Mouse (Mus musculus) cerebellum, postnatal 36 days (tissue): Measurements from ENCODE around the gene Brip1.

Experiments used
- DNase-seq, 2 experiments: peaks; one replicate each; pipeline ENCODE4 v3.0.0; 2021 to 2022; ENCODE audit warnings: mixed read lengths in 2 of 2

The Brip1 gene

DNA sequence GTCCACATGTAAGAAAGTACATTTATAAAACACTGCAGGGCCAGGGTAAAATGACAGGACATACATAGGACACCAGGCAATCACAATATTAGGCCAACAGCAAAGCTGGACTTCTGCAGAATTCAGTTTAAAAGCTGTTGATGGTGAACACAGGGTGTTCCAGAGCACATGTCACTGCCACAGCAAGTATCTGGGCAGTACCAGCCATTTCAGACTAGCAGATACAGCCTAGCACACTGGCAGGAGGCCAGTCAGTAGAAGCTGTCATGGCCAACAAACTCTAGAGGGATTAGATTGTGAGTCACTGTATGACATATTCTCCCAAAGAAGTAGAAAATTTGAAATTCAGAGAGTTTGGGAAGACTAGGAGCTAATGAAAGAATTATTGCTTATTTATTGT, 94.4 kb downstream of the Brip1 start:
- DNase-seq = no peak

DNA sequence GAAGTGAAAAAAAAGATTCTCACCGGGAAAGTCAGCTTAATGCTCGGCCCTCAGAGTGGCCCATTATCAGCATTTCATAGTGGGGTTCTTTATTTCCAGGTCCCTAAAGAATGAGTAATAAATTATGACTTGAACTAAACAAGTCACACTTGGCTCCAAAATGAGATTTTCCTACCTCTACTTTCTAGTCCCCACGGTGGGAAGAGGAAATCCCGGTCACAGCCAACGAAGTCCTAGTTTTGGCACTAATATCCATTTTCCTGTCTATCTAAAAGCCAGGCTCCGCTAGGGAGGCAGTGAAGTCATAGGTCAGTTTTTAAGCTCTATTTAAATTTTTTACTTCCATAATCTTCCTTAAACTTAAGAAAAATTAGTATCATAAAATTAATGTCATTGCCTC, 99.8 kb downstream of the Brip1 start:
- DNase-seq = no peak

DNA sequence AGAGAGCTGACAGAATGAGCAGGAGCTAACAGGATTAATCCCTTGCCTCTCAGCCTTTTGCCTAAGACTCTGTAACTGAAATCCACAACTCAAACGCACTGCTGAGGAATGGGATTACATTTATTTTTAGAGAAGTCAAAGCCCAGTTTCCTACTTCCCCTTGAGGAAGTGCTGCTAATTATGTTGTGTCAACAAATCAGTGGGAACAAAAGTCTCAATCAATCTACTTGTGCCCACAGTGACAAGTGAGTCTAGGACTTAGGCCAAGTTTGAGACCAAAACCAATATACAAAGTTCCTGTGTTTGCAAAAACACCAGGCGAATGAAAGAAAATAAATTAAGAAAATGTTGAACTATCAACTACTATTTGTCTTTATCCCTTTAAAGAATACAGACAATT, 101.7 kb downstream of the Brip1 start:
- DNase-seq = no peak

DNA sequence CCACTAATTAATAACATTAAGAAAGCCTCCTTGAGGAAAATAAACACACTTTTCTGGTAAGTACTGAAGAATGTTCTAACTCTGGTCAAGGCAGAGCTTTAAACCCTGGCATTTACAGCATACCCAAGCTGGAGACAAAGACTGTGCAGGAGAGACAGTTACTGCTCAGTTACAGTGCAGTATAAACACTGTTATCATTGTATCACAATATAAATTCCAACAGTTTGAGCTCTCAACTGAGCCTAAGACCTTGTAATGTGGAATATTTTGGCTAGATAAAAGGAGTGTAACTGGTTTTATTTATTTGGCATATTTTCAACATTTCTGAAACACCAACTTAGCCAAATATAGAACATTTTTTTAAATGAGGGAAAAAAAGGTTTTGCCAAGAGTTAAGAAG, 112.2 kb downstream of the Brip1 start:
- DNase-seq = no peak

DNA sequence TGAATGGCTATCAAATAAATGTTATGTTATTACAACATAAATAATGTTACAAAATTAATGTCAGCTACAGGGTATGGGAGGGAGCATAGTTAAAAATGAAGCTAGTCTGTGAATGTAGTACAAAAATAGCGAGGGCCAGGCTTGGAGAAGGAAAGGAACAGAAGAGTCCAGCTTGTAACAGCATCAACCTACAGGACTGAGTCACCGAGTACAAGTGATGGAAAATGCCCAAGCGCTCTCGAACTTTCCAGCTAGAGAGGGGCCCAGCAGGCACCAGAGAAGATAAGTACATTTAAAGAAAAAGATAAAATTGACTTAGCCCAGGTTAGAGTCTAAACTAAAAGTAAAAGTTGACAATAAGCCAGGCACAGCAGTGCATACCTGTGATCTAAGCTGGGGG, 116.5 kb downstream of the Brip1 start:
- no peak for DNase-seq

DNA sequence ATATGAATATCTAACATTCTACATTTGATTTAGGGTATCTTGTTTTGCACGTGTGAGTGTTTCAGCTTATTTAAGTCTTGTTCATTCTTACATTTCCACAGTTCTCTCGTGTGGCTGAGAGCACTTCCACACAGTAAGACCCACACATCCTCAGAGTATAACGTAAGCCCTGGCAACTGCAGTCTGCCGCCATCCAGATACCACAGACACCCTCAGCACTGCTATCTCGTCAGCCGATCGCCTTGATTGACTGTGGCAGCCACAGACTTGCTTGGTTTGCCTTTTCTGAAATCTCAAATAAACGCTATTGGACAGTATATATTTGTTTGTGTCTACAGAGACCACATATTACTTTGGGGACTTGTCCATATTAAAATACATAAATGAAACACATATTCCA, 123.0 kb downstream of the Brip1 start:
- no peak for DNase-seq

DNA sequence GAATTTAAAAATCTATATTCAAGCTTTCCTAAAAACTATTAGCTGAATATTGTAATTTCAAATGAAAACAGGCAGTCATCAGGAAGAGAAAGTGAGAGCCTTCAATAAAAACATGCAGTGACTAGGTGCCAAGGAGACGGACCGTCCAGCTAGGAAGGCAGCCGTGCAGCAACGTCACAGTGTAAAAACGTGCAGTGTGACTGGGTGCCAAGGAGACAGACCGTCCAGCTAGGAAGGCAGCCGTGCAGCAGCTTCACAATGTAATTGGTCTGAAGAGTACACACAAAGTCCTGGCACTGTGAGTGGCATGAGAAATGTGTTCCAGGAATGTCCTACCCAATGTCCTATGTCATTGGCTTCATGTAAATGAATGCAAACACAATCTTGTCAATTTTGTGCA, 124.0 kb downstream of the Brip1 start:
- DNase-seq = no peak

DNA sequence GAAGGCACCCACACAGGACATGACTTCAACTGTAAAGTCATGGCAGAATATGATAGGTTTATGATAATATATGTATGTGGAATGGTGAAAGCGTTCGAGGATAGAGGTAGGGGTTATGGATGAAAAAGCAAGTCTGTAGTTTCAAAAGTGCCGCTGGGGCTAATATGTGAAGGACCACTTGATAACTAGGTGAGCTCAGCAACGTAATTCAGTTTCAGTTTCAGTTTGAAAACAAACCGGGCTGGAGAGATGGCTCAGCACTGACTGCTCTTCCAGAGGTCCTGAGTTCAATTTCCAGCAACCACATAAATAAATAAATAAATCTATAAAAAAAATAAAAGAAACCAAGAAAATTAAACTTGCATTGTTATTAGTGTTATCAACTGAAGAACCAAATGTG, 124.6 kb downstream of the Brip1 start:
- DNase-seq = no peak

DNA sequence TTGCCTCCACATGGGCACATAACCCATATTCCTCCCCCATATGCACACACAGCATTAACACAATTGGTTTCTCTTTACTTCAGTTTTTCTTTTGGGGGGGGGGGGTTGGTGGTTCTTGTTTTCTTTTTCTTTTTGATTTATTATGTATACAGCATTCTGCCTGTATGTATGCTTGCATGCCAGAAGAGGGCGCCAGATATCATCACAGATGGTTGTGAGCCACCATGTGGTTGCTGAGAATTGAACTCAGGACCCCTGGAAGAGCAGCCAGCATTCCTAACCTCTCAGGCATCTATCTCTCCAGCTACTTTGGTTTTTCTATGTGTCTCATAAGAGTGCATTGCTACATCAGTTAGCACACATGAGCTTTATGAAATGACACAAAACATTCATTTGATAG, 125.6 kb downstream of the Brip1 start:
- no peak for DNase-seq

DNA sequence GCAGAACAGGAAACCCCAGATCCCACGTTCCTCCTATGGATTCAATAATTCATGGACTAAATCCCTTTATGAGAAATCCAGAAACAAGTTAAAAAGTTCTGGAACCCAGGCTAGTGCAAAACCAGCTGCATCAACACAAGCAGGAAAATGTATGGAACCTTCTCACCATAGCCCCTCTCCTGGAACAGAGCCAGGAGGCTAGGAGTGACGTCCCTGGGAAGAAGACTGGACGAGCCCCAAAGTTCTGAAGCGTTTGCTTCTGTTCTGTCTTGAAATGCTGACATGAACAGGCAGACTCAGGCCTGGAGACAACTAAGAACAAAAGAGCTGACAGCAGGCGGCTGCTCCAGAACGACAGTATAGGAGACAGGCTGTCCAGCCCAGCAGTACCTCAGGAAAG, 132.3 kb downstream of the Brip1 start:
- DNase-seq = no peak

DNA sequence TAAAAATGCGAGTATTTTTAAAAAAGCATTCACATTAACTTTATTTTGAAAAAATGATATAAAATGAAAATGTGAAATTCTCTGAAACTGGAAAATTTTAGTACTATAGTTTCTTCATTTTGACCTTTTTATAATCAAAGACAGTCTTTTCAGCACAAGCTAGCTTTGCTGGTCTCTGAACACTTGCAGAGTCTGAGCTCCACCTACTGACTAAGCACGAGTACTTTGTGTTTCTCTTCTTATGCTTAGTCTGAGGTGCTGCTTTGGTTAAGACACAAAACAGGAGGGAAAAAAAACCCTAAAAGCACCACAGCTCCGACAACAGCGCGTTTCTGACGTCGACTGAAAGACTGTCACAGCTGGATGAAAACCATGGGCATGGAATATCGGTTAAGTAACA, 133.8 kb downstream of the Brip1 start:
- DNase-seq = no peak

DNA sequence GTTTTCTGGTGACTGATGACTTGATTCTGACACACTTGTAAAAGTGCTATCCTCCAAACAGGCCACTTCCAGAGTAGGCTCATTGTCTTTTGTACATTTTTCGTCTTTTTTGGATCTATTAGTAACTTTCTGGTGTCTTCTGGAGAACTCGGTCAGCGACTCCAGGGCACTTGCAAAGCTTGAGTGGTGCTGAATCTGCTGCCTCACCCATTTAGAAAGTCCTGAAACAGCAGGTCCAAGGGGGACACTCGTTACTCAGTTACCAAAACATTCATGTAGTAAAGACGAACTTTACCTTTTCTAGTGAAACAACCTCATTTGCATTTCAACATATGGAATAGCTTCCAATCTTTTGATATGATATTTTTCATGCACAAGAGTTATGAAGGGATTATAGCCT, 136.1 kb downstream of the Brip1 start:
- no peak for DNase-seq

DNA sequence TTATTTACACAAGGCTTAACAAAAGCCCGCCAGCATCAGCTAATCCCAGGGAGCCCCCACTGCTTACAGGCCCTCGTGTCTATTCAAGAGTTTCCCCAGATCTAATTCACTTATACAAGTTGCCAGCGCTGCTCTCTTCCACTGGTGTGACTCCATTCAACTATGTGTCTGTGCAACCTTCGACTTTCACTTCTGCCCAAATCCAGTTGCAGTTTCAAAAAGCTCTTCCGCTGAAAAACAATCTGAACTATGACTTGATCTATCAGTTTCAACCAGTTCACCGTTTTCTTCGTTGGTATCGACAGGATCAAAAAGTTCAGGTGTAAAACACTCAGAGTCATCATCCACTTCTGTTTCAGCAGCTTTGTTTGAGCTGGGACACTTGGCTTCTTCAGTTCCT, 139.8 kb downstream of the Brip1 start:
- no peak for DNase-seq

DNA sequence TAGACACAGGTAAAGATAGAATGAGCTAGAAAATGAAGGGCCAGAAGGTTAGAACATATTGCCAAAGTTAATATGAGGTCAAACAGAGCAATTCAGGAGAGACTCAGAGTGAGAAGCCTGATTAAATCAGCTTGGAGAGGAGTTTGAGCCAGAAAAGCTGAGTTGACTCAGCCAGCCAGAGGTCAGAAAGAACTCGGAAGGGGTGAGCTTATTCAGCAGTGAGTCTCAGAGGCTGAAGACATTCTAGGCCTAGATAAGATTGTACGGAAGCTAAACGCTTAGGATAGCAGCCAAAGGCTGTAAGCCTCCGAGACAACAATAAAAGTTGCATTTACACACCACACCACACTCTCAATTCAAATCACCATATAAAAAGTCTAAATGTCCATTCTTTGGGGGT, 141.9 kb downstream of the Brip1 start:
- DNase-seq = no peak

DNA sequence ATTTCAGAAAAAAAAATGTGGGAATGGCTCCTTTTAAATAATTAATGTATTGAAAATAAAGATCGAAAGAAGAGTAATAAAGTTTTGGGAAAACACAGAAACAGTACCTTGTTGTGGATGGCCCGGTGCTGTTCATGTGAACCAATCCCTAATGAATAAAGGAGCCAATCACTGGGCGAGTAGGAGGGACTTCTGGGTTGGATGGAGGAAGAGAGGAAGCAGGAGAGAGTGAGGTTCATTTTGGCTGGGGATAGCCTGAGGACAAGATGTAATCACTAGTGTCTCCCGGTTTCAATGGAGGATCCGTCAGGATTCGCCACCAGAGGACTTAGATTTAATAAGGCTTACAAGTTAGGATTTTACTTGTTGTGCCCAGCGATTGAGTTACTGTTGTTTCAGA, 145.2 kb downstream of the Brip1 start:
- DNase-seq = no peak

DNA sequence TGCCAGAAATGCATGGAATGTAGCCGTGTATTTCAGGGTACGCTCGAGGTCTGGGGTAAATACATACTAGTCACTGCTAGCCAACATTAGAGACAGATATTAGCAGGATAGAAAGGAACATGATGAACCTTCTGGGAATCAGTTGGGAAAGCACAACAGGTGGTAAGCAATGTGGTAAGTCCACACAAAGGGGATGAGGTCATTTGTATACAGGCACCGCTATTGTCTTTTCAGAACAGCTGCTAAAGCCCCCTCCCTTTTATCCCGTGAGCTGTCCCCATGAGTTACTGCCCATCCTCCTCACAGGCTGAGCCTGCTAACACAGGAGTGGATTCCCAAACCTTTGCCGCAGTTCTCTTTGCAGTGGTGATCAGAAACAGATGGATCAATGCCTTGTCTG, 149.6 kb downstream of the Brip1 start:
- DNase-seq = no peak

DNA sequence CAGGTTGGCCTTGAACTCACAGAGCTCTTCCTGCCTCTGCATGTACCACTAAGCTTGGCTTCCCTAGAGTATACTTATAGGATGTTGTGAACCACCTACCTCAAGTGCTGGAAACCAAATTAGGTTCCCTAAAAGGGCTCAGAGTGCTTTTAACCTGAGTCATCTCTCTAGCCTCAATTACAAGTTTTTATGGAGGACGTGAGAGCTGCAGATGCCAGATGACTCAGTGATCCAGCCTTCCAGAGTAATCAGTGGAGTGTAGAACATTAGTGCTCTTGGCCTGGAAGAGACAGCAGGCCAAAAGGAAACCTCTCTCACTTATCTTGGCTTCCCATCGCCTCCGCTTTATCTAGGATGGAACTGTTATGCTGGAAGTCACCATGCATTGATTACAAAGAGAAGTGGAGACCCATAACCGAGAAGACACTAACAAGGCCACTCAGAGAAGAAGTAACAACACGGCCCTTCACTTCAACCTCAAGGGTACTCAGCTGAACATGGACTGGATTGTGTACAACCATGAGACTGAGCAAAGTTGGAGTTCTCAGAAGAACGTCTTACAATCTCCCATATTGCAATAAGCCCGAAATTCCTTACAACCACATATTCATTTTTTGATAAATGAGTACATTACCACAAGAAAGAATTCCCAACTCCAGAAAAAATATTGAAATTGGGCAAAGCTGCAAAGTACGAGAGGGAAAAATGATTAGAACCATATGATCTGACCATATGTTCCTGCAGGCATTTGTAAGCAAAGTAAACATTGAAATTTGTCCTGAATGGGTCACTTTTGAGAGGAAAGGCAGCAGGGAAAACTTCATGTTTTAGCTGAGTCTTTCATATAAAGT, 150.3 kb downstream of the Brip1 start:
- DNase-seq = no peak

DNA sequence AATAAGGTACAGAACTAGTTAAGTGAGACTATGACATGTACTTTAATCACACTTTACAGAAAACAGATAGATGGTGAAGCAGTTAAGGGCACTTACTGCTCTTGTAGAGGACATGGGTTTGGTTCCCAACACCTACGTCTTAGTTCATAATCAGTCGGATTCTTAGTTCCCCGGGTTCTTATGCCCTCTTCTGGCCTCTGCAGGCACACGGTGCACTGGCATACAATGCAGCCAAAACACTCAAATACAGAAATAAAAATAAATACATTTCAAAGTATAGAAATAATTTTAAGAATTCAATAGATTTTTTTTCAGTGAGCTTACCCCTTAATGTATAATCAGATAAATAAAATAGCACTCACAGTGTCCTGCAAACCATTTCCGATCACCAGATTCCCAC, 161.0 kb downstream of the Brip1 start:
- DNase-seq = no peak

DNA sequence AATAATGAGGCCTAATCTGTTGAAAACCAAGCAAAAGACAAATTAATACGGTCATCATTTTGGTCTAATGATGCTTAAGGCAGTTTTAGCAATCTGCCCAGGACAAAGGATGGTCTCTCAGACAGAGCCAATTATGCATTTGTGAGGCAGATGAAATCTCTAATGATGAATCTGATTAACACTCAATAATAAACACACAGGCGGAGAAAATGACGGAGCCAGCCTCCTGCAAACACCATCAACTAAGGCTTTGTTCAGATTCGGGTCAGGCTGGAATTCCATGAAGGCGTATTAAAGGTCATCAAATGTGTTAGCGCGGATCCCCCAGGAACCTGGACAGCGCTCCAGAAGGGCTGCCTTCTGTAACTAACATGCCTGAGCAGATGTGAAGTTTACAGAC, 161.6 kb downstream of the Brip1 start:
- no peak for DNase-seq

DNA sequence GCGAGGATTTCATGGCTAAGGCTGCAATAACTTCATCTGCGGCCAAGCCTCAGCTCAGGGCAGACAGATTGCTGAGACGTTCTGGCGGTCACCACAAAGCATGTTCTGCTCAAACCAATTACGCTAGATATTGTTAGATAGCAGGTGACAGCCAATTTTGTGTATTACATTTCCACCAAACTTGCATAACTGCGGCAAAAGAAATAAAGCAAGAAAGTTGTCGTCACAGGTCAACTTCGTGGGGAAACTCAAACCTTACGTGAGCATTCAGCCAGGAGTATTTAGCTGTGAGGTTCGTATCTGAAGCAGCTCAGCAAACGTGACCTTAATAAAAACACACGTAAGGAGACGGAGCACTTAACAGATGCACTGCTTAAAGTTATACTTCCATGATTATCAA, 162.3 kb downstream of the Brip1 start:
- DNase-seq = no peak

DNA sequence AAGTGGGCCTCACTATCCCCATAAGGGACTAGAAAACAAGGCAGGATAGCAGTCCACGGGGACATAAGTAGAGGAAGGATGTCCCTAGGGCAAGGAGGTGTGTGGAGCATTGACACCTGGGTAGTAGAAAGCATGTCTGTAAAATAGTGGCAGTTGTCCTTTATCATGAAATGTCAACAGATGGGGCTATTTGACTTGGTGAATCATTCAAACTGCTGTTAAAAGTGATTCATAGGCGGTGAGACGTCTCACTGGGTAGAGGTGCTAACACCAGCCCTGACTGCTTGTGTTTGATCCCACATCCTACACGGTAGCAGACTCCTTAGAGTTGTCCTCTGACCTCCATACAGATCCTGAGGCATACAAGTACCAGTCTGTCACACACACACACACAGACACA, 168.1 kb downstream of the Brip1 start:
- DNase-seq = no peak

DNA sequence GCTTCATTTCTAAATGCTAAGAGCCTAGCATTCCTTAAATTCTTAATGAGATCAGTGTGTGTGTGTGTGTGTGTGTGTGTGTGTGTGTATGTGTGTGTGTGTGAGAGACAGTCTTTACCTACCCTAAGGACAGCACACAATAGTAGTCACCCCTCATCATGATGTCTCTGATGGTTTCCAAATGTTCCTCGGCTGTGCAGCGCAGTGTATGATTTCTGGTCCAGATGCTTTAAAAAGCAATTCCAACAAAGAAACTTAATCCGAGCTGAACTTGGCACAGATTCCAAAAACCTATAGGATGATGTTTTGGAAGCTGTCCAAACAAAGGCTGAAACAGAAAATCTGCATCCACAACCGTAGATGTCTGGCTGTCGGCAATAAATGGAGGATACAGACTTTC, 173.0 kb downstream of the Brip1 start:
- DNase-seq = no peak

DNA sequence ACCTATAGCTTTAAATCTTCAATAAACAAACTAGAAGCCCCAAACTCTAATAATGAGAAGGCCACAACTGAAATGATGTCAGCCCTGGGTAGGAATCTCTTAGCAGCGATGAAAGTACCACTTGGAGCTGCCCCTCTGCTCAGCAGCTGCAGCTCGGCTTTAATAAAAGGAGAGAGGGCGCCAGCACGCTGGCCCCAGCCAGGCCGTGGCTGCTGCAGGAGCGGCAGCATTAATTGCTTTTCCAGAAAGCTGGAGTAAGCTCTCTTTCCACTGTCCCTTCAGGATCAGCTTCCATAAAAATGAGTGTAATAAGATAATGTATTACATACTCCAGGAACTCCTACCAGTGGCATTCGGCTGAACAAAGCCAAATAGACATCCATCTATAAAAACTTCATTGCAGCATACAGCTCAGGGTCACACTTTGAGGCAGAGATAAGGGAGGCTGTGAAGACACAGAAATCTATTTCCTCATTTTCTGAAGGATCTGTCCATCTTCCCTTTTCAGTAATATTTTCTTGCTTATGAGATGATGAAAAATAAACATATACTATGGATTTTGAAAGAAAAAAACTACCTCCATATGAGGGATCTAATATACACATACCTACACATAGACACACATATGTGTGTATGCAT, 174.3 kb downstream of the Brip1 start:
- no peak for DNase-seq

DNA sequence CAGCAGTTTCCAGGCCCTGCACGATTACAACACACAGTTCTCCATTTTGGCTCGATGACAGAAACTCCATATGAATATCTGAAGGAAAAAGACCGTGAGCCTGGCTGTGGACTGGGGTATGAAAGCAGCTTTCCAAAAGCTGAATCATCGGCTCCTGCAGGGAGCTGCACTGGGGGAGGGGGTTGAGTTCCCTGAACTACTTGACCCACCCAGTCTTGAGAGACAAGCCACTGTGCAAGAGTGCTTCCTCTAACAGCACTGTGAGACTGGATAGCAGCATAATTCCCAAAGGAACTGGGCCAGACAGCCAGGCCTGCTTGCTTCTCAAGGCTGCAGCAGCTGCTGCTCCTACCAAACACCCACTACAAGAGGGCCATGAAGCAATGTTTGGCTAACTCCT, 178.6 kb downstream of the Brip1 start:
- DNase-seq = no peak

DNA sequence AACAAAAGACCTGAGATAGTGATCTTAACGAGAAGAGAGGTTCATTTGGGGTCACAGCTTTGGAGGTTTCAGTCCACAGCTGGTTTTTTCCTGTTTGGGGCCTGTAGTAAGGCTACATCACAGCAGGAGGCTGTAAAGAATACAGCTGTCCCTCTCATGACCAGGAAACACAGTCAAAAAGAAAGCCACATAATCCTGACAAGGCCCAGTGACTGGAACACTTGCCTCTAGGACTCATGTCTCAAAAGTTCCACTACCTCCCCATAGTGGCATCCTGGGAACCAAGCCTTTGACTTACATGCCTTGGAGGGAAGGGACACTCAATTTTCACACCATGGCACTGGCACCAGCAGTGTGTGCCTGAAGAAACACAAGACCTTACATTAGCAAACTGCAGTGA, 181.0 kb downstream of the Brip1 start:
- DNase-seq = no peak
